Mouse (Mus musculus) R1 (cell line): ENCODE measurements at regions not wholly inside any gene's neighbourhood (a gene's known extent, or its start where the extent isn't known, plus 50 kb on each side); places are given as distances from the start of the nearest gene placed in this dataset.
"Not testable (repeated sequence)": the region's sequence is repeated elsewhere in the genome, so short reads cannot be mapped to it uniquely, and the experiment has no call there.

ENCODE experiments used
- DNase-seq: peaks from one replicate; pipeline ENCODE4 v3.0.0-alpha.2; 2018; ENCODE audit warnings: low read depth, low spot score

GRCm38 (mm10) chr12:119527760-119528159 is 213.7 kb downstream of the Macc1 start:
- no peak for DNase-seq

- DNase-seq: not testable (repeated sequence)
These were observed 234.3 kb downstream of the Macc1 start for GRCm38 (mm10) chr12:119548376-119548775.

GRCm38 (mm10) chr12:119576690-119577089 is 262.6 kb downstream of the Macc1 start:
- no peak for DNase-seq

DNA sequence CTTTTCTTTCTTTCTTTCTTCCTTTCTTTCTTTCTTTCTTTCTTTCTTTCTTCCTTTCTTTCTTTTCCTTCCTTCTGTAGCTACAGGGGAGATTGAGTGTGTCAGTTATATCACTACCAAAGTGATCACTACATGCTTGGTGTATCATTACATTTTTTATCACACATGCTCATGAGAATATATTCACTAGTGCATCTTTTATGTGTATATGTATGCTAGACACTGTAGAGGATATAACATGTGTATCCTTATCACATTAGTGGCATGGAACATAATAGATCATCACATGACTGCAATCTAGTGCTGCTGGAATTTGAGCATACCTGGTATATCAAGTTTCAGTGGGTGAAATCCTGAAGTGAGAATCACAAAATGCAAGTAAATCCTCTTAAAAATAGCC is 263.2 kb downstream of the Macc1 start:
- no peak for DNase-seq

GRCm38 (mm10) chr12:119601361-119601760 is 287.3 kb downstream of the Macc1 start:
- DNase-seq: no peak

- peak; percentile 7 for DNase-seq
These were observed 310.2 kb downstream of the Macc1 start for GRCm38 (mm10) chr12:119624238-119624637.

DNA sequence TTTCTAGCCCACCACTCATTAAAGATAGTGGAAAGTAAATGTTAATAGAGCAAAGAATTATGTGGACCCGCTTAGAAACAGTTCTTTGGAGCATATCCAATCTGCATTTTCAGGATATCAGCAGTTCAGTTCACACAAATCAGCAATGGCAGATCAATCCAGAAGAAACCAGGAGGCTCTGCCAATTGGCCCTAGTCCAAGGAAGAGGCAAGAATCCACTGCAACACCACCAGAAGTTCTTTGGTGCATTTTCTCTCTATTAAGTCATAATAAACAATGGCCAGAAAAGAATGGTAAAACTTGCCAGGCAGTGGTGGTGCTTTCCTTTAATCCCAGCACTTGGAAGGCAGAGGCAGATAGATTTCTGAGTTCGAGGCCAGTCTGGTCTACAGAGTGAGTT is 290.3 kb upstream of the Tmem196 start:
- no peak for DNase-seq
